Mouse (Mus musculus) frontal cortex, postnatal 10 days (tissue): ENCODE results near the gene Gprin3.

Experiments used
- DNase-seq, 2 experiments: peaks; one replicate each; pipeline ENCODE4 v3.0.0; 2022; ENCODE audit warnings: low spot score in 2 of 2, mixed read lengths in 1 of 2

The Gprin3 gene

DNA sequence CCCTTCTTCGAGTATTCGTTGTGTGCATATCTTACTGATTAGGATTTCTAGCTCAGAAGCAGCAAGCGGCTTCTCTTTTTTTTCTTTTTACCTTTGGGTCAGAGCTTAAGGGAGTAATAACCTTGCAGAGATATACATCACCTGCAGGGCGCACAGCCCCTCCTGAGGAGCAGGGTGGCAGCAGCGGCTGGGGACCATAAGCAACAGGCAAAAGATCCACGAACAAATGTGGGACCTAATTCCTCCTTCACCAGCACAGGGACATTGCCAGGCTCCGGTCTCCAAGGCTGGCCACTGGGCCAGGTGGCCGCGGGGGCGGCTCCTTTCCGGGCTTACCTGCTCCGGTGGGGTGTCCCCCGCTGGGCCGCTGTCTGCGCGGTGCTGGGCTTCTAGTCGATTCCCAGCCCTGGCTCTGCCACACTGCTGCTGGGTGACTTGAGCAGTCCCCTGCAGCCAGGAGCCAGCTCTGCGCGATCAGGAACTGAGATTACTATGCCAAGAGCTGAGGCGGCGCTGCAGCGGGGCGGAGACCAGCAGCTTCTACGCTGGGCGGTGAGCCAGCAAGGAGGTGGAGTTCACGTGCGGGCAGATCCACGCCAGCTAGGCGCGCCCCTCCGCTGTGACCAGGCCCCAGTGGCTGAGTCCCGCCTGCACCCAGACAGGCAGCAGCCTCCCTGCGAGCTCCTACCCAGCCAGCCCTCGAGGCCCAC, at the start of gene Gprin3:
Gprin3 (minus strand) TSS at position 471 of the 710 bp plus-strand sequence.
- peak; percentile 70 to 79 for DNase-seq

DNA sequence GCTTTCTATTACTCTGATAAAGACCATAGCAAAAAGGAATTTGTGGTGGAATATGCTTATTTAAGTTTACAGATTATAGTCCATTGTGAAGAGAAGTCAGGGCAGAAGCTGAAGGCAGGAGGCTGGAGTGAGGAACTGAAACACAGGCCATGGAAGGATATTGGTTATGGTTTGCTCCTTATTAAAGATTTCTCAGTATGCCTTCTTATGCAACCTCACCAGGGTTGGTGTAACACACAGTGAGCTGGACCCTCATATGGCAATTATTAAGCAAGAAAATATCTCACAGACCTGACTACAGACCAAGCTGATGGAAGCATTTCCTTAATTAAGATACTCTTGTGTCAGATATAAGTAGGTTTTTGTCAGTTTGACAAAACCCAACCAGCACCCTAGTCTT, 32.8 kb upstream of the Gprin3 start:
- no peak for DNase-seq

DNA sequence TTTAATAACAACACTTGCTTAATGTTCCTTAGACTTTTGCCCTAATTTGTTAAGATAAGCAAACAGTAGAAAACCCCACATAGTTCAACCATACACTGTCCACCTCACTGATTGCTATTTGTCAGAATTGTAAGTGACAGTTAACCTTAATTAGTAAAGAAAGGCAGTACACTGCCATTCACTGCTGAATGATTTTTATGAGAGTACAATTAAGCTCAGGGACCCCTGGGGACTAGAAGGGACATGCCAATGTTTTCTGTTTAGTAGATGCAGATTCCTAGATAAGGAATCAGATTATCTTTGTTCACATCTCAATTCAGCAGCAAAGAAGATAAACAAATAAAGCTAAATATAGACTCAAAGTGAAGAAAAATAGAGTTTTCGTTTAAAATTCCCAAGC, 30.0 kb upstream of the Gprin3 start:
- DNase-seq, result no peak

DNA sequence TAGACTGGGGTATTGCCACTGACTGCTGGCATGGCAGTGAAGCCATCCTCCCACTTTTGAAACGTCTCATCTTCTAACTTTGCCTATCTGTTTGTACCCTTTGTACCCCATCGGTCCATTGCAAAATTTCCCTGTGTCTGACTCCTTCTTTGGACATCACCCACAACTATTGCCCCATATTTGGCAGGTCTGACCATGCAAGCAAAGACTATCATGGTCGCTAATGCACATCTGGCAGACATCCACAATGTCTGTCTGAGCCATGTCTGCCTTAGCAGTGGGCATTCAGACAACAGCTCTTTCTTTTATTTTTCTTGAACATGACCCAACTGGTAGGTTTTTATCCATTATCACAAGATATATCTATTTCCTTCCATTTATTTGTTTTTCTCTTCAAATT, 25.3 kb upstream of the Gprin3 start:
- DNase-seq, result no peak

DNA sequence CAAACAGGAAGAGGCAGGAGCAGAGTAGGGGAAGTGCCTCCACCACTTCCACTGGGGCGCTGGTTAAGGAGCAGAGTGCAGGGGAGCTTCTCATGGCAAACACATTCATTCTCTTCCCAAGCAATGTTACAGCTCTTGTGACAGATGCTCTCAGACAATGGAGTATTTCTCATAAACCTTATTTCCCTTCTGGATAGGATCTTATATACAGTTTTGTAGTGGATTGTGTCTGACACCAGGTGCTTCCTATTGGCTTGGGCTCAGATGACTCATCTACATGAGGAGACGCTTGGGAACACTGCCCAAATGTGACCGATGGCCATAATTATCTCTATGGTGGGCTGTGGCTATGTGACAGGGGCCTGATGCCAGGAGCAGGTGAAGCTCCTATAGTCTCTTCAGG, 19.0 kb upstream of the Gprin3 start:
- no peak for DNase-seq

DNA sequence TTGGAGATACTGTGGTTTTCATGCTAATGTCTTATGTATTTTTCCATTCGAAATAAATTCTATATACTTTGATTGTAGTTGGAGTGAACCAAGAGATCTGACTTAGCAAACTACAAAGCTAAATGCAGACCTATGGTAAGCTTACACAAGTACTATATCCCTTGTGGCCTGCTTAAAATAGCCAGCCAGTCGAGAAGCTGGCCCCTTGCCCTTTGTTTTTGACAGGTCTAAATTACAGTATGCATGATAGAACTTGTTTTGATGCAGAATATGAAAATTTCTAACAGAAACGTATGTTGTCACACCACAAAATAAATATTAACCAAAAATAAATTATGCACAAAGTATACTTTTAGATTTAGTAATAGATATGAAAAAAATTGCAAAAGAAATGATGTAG, 9.8 kb upstream of the Gprin3 start:
- no peak for DNase-seq

DNA sequence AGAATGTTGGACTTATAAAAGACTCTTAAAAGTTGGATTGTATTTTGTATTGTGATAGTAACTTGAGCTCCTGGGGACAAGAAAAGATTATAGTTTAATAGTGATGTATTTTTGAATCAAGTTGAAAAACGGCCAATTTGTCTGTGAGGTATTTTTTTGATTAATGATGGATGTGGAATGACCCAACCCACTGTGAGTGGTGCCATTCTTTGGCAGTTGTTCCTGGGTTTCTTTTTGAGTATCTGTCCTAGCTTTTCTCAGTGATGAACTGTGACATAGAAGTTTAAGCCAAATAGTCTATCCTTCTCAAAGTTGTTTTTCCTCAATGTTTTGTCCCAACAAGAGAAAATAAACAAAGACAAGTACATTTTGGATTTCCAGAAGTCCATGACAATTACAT, 7.0 kb upstream of the Gprin3 start:
- no peak for DNase-seq

DNA sequence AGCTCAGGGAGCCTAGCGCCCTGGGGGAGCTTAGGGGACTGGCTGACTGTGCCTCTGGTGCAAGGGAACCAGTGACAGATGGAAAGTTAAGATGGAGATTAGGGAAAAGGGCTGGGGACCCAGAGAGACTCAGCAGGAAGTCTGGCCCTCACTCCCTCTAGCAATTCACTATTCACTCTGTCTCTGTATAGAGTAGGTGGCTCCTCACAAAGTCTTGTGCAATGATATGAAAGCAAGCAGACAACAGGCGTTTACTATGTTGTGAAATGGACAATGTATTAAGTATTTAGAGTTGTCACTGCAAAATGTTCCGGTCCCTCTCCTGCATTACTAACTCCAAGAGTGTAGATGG, 416 bp upstream of the Gprin3 start:
- no peak for DNase-seq

DNA sequence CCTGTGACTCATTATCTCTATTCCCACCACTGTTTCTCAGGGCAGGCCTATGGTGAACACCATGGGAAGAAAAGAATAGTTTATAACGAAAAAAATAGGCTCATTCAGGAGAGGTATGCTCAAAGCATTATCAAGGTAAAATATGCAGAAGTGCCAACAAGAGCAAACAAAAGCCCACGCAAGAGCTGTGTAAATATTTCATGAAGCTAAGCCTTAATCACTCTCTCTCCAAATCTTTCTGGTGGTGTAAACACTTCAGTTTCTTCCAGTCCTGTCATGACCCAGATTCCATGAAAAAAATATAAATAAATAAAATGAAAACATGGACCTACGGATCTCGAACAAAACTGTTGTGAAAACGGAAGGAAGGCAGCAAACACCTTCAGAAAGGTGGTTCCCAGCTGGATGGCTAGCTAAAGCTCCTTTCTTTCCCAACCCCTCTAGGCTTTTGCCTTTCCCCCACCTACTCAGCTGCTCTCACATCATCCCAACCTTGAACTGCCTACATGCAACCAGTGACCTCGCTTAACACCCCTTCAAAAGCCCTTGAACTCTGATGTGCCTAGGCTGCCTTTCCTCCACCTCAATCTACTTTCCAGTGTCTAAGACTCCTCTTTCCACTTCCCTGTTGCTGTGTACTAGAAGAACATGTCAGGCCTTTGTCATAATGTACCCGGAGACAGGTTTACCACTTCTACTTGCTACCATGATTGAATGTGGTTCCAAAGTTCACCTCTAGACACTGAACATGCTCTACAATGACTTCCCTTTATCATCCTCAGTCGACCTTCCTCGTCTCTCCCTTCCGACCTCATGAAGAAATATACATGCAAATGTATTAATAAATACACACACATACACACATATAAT, 988 bp downstream of the Gprin3 start:
- DNase-seq, result no peak

DNA sequence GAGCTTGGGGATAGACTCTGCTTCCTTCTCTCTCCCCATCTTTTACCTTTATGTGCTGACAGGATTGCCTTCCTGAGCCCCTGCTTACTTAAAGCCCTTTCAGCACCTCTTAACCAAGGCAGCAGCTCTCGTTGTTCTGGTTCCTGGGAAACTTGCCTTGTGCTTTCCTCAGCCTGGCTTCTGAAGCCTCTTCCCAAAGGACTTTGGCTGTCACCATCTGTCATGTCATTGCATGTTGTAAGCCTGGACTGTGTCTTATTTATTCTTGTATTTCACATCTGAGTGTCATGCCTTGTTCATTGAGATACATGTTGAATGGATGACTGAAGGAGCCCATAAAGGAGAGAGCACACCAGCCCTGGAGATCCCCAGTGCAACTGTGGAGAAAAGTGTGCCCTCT, 2.3 kb downstream of the Gprin3 start:
- no peak for DNase-seq

DNA sequence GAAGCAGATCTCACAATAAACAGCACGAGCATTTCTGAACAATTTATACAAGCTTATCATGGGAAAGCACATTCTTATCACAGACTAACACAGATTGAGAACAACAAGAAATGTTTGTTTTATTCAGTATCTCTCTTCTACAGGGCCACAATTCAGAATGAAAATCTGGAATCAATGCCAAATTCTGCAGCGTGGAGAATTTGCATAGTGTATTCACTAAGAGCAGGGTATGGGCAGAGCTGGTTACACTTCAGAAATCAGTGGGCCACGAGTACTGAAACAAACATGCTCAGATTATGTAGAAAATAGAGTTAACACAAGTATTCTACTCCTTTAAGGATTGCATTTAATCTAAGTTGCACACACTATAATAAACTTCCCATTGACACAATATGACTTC, 6.8 kb downstream of the Gprin3 start:
- DNase-seq, result no peak

DNA sequence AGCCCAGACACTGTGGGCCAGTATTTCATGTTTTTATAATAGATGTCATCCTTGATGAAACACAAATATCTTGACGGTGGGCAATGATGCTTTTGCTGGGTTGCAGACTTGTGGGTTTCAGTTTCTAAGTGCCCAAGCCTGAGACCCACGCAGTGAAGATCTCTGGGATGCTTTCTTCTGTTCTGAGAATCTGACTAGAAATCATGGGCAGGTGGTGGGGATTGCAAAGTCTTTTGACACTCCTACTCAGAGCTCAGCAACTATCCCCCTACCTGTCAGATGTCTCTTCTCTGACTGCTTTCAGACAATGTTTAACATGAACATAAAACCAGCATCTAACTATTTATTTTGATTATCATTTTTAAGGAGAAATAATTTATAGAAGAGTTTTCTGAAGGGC, 7.4 kb downstream of the Gprin3 start:
- no peak for DNase-seq

DNA sequence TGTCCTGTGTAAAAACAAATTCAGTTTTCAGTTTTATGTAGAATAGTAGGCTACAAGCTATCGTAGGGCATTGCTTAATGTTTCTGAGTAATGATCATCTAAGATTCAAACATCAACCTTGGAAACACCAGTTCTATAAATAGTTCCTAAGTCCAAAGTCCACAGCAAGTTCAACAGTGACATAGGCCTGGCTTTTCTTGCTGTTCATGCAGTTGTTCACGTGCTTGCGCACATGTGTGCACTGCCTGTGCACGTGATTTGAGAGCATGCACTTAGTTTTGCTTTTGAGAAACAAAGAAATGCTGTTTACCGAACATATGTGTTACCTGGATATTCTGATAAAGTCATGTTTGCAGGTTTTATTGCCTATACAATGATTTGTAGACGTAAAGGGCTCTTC, 11.3 kb downstream of the Gprin3 start:
- no peak for DNase-seq

DNA sequence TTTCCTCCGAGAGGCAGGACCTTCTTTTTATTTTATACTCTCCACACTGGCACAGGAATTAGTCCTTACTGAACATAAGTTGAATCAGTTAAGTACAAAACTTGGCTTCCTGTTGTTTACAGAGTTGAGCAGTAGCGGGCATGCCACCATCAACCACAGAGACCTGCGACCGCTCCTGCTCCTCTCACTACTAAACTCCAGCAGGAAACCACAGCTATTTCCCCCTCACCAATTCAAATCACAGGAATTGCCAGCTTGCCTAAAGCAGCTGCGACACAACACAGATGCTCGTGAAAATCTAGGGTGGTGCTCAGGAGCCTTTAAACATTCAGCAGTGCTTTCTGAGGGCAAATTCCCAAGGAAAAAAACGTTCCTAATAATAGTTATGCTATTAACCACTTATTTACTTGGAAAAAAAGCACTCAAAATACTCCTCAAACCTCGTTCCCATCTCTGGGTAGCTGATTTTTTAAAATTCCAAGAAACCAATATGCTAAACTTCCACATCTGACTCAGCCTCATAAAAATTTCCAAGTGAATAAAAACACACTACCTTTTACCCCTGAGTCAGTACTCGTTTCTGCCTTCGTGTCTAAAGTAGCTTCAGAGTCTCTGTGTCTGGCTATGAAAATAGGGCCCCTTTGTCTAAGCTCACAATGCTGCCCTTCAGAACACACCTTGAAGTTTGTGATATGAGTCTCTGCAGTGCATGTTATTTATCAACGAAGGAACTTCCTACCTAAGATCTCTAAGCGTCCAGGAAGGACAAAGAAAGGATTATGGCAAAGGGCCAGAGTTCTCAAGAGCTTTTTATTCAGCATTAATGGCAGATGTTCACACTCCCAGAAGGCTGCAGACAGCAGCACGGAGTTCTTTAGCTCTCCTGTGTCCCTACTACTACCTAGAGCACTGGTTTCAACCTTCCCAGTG, 13.4 kb downstream of the Gprin3 start:
- DNase-seq, result no peak

DNA sequence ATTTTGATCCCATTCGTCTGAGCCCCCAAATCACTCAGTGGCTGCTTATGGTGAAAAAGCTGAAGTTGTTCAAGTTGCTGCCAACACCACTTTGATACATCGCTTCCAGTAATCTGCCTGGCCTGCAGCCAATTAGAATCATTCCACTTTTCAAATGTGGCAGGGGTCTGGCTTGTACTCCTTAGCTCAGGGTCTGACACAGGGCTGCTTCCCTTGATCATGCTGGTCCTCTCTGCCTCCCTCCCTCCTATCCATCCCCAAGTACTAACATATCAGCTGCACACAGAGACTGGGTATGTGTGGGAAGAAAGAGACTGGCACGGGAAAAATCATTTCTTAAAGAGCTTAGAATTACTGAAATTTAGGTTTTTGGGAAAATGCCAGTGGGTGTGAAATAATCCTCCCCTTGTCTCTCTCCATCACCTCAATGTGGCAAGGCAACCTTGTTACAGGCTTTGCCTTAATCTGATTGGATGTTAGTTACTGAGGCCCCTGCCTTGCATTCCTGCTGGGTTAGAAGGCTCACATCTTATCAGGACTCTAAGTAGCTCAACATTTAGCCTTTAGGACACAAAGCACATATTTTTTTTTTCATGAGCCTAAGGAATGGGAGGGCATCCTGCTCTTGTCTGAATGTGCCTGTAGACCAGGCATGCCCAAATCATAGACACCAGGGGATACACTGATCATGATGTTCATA, 16.9 kb downstream of the Gprin3 start:
- no peak for DNase-seq

DNA sequence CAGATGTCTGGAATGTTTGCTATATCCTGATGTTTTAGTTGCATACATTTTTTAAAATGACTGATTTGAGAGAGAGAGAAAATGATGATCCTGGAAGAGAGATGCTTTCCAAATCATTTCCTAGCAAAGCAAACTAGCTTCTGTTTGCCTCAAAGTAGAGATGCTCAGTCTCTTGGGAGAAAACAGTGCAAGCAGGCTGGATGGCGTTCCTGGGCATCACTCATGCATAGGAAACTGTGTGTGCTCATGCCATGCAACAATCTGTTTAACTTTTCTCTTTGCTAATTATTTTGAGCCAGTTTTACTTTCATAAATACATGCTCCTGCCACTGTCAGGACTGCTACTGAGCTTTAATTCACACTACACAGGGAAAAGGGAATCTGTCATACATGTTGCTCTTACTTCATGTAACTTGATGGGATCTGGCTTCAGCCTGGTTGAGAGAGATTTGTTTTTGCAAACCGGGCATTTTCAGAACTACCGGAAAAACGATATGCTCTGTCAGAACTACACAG, 18.6 kb downstream of the Gprin3 start:
- no peak for DNase-seq

DNA sequence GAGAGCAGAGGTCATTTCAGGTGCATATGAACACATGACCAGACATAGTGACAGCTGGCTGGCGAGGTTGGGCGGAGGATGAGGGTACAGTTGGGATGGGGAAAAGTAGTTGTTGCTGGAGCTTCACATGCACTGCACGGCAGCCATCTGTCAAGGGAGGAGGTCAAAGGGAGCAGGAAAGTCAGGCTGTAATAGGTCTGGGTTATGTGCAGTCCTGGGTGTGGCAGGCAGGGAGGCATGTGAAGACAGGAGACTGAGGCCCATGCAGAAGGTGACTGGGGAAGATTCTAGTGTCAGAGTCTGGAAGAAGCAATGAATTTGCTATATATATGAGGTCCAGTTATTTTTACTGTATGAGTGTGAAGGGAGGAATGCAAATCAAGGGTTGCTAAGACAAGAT, 35.9 kb downstream of the Gprin3 start:
- no peak for DNase-seq

DNA sequence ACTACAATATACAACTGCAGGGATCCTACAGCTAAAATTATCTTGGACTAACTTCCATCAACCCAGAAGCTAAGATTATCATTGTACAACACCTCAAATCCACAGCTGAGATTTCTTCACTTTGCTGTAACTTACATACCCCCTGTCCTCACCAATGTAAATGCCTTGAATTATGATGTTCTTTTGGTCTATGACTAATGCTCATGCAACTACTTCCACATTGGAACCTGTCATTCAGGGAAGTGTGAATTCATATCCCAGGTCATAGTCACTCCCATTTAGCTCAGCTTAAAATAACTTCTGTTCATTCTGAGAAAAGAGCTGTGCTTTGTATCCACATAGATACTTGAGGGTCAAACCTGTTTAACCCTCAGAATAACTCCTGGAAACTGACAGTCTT, 60.8 kb downstream of the Gprin3 start:
- DNase-seq, result no peak

DNA sequence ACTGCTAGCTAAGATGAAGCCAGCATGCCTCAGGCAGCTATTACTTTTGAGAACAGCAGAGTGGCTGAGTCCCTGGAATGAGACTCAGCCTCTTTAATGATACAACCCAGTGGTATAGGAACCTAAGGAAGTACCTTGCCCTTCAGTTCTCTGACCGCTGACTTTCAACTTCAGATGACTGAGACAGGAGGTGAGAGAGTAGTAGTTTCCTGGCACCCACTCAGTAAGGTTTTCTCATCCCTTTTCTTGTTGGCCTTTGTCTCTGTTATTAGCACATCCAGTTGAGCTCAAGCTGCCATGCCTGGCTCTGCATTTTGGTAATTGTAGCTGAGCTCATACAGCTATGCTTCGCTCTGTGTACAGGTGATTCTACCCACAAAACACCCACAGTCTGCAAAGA, 62.8 kb downstream of the Gprin3 start:
- DNase-seq, result no peak

DNA sequence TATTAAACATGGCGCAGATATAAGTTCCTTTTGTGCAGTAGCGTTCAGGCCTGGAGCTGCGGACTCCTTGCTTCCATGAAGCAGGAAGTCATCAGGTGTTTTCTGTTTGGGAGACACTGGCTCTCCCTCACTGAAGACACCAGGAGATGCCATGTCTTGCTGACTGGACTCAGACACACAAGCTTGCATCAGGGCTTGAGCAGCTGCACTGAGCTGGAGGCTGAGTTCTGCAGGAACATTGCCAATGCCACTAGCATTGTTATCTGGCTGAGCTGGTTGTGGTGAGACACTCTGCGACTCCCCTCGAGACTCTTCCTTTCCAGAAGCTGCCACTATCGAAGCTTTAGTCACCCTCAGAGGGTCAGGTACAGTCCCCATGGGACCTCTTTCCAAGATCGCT, 71.2 kb downstream of the Gprin3 start:
- DNase-seq, result no peak

DNA sequence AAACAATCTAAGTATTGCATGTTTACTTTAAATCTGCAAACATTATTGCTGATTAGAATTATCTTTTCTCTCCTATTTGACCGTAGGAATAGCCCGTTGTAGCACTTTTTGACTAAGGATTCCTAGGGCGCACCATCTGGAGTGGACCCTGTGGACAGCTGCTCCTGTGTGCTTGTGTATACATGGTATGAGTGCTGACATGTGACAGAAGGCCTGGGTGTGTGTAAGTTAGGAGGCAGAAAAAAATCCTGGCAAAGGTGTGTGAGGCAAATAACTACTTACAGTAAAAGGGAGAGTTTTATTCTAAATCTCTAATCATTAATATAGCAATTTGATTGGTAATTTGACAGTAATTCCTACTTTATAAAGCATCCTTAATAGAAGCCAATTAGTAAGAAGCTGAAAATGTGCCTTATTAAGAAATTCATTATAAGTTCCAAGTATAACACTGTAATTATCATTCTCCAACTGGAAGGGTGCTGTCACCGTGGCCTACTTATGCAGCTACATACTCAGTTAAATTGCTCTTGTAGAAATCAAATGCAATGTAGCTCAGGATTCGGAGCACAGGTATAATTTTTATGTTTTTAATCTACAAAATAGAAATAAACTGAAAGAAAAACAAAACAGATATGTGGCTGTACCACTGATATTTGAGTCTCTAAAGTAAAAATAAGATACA, 74.8 kb downstream of the Gprin3 start:
- no peak for DNase-seq
